14 mouse cellular contexts compared by ENCODE assay signal in genomic region chr3:142550052-142550676, GRCm38 (mm10). TPM values are rescaled to one million over a fixed set of nuclear protein-coding genes. Genes with fewer than 3 reads are reported as not detected.
"Had no signal": no experiment of that assay in that cellular context is flagged by ENCODE, and none has a peak within 500 bp of the region (broad histone marks: within the 10 kb centered on the region; RNA-seq: fewer than 3 reads in every experiment).

No protein-coding gene starts in this region.

- DNase-seq: kidney, adult 11 months; kidney, adult 9 months; kidney, postnatal 36 days; layer of hippocampus, adult 9-11 months; layer of hippocampus, postnatal 36 days; left cerebral cortex, postnatal 4 days; lung, adult 2 months; lung, postnatal 36 days; right cerebral cortex, adult 18-20 months; thymus, postnatal 4 days had no signal

- ATAC-seq: lung, postnatal 0 days; midbrain, embryonic 16.5 days had no signal

RNA-seq across cellular contexts. Expression of gene Gbp2b, which starts 44.5 kb away (rescaled TPM):
- total RNA-seq: layer of hippocampus, adult 18-20 months; layer of hippocampus, postnatal 36 days; left cerebral cortex, postnatal 4 days; megakaryocyte progenitor cell, adult 5-6 weeks had no signal
